Mouse (Mus musculus) spleen, adult 2 months (tissue): Measurements from ENCODE around the gene Pde8a.

ENCODE experiments used
- CTCF ChIP-seq: fragments of 200-500 bp; IDR thresholded peaks from 2 replicates; pipeline ENCODE4 v1.5.1; 2011; ENCODE audit warnings: mild to moderate bottlenecking, inconsistent platforms; ENCODE audit not compliant: insufficient read depth, insufficient read length, insufficient replicate concordance; ENCODE audit errors: extremely low read depth
- POLR2A ChIP-seq: fragments of 200-500 bp; IDR thresholded peaks from 2 replicates; pipeline ENCODE4 v1.6.1; 2011; ENCODE audit warnings: low read depth, low read length, inconsistent platforms

DNA sequence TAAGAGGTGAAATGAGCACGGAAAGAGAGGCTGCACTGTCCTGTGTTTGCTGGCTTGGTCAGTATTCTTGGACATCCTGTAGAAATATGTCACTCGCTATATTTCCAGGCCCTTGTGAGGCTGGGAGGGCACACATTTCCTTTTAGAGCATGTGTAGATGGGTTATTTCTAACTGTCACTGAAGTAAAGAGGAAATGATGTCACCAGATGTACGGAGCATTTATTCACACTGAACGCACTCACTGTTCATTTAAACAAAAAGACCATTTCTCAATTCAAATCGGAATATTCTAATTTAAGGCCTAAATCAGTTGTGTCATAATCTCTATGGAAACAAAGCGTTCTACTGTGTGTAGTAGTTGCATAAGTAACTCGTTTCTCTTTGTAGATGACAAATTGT lies 48.2 kb downstream of the Pde8a start:
- TF ChIP-seq POLR2A (no peak), CTCF (no peak)
